Mouse (Mus musculus) spleen, adult 2 months (tissue): ENCODE measurements around the gene C1qtnf5.

Experiments
- CTCF ChIP-seq: fragments of 200-500 bp; IDR thresholded peaks from 2 replicates; pipeline ENCODE4 v1.5.1; 2011; ENCODE audit warnings: mild to moderate bottlenecking, inconsistent platforms; ENCODE audit not compliant: insufficient read depth, insufficient read length, insufficient replicate concordance; ENCODE audit errors: extremely low read depth
- POLR2A ChIP-seq: fragments of 200-500 bp; IDR thresholded peaks from 2 replicates; pipeline ENCODE4 v1.6.1; 2011; ENCODE audit warnings: low read depth, low read length, inconsistent platforms

DNA sequence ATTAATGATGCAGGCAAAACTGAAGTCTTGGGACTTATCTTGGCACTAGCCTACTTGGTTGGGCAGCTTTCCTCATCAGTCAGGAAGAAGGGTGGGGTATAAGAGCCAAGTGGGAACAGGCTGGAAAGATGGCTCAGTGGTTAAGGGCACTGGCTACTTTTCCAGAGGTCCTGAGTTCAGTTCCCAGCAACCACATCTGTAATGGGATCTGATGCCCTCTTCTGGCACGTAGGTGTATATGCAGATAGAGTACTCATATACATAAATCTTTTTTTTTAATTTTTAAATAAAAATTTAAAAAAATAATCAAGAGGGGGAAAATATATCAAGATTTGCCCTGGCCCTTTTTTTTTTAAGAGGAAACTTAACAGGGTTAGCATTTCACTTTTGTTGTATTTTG, 41.9 kb upstream of the C1qtnf5 start:
- TF ChIP-seq CTCF (no peak), POLR2A (no peak)
